Mouse (Mus musculus) liver, embryonic 14.5 days (tissue): ENCODE measurements around the gene Ift80.

Source experiments
- CTCF ChIP-seq: IDR thresholded peaks from 2 replicates; pipeline ENCODE4 v1.5.1; 2016; ENCODE audit warnings: antibody characterized with exemption, low read depth, control low read depth
- EP300 ChIP-seq: IDR thresholded peaks from 2 replicates; pipeline ENCODE4 v1.6.1; 2016; ENCODE audit warnings: antibody characterized with exemption, low read depth

DNA sequence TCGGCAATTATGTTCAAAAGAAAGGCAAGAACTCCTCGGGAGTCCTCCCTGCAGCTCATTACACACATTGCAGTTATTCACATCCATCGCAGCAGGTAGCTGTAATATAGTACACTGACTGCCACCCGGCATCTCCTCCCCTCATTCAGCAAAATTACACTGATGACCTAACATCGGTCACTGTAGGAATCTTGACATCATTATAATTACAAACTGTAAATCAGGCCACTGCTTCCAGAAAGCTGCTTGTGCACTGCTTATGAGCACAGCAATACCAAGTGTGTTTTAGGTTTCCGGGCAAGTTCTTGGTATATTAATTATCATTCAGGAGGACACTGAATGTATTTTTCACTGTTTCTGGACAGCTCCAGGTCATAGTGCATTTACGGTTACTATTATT, 65.1 kb downstream of the Ift80 start:
- TF ChIP-seq CTCF (no peak), EP300 (no peak)
